Mouse (Mus musculus): ENCODE data around the gene Cdh22. TPM values are rescaled to one million over a fixed set of nuclear protein-coding genes. Genes with fewer than 3 reads are reported as not detected.

Gene Cdh22
- polyA plus RNA-seq, 1 experiment from 2014 or later: 0.79 TPM

DNA sequence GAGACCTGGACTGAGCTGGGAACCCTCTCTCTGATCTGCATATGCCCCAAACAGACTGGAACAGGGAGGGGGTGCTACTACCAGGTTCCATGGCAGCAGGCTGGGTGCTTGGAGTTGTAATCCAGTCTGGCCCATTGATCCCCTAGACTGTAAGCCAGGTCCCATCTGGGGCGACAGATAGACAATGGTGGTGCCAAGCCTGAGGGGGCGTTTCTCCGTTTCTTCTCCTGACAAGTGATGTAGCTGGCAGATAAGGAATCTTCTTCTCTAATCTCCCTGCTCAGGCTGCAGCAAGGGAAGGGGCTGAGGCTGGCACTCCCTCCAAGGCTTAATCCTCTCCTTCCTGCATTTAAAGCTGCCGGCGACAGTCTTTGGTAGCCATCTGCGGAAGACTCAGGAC lies 37.1 kb downstream of the Cdh22 start:
- Histone ChIP-seq H3K4me3 (no peak overlapping the region), H3K27me3 (peaks cover 72% of the 10 kb centered on the region), H3K9me3 (no peaks in the 10 kb centered on the region), H3K36me3 (no peaks in the 10 kb centered on the region), H3K4me2 (replicated peaks) (no peak overlapping the region), H3K9ac (no peak overlapping the region), H3K4me1 (peaks cover 39% of the 10 kb centered on the region), H3K27ac (no peak overlapping the region)
- no peak for ATAC-seq (ENCODE audit: low FRiP score, low read depth)
- 57% methylated on average over 6 of the region's 6 CpGs for WGBS

DNA sequence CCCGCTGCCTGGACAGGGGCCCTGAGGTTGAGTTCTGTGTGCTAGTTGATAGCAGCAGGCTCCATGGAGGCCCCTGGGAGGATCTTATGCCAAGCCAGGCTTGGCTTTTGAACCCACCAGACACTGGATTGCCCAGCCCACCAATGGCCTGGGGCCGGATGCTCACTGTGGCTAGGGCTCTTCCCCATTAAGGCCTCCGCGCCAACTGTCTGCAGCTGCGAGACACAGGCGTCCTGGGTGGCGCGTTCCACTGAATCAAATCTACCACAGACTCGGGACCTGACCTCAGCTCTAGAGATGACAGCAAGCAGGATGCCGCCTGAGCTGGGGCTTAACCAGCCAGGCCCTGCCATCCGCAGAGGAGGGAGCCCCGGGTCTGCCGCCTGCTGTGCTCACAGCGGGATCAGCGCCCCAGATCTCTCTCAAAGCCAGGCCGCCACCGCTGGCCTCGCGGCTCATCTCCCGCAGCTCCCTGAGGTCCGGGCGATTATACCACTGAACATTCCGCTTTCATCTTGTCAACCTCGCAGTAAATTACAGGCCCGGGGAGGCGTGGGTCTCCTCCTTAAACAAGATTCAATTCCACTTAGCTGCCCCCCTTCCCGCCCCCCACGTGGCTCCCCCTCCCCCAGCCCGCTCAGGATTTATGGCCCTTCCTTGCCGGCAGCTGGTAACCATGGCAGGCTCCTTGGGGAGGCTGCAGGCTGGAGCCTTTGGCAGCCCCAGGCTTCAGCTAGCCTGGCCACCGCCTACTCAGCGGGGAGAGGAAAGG lies 39.1 kb downstream of the Cdh22 start:
- no peak overlapping the region for H3K27ac ChIP-seq
- peaks cover 20% of the 10 kb centered on the region for H3K4me1 ChIP-seq
- no peaks in the 10 kb centered on the region for H3K36me3 ChIP-seq
- peaks cover 78% of the 10 kb centered on the region for H3K27me3 ChIP-seq
- WGBS: 2% methylated on average over 32 of the region's 32 CpGs
- H3K9me3 ChIP-seq: no peaks in the 10 kb centered on the region
- peak; percentile 53 for ATAC-seq (ENCODE audit: low FRiP score, low read depth)
- H3K9ac ChIP-seq: peak overlapping the region; percentile 36
- peak overlapping the region; percentile 56 for H3K4me2 ChIP-seq (replicated peaks)
- H3K4me3 ChIP-seq: peak overlapping the region; percentile 20

DNA sequence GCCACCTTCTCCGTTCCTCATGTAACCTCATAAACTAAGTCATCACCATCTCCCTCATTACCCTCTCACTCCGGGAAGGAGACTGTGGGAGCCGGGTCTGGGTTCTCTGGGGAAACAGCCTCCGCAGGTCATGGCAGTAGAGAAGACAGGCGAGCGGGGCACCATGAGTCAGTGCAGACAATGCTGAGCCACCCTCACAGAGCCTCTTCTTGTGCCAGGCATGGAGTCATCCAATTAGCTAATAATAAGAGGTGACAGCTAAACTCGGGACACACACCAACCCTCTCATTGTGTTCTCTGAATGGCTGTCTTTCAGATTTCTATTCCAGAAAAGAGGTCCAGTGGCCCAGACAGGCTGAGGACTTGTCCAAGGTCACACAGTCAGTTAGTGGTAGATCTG lies 43.2 kb downstream of the Cdh22 start:
- Histone ChIP-seq H3K27ac (no peak overlapping the region), H3K4me2 (replicated peaks) (no peak overlapping the region), H3K27me3 (peaks cover 79% of the 10 kb centered on the region), H3K9ac (no peak overlapping the region), H3K4me3 (no peak overlapping the region), H3K4me1 (peaks cover 17% of the 10 kb centered on the region), H3K9me3 (no peaks in the 10 kb centered on the region), H3K36me3 (no peaks in the 10 kb centered on the region)
- no peak for ATAC-seq (ENCODE audit: low FRiP score, low read depth)
- 43% methylated on average over 7 of the region's 7 CpGs for WGBS

DNA sequence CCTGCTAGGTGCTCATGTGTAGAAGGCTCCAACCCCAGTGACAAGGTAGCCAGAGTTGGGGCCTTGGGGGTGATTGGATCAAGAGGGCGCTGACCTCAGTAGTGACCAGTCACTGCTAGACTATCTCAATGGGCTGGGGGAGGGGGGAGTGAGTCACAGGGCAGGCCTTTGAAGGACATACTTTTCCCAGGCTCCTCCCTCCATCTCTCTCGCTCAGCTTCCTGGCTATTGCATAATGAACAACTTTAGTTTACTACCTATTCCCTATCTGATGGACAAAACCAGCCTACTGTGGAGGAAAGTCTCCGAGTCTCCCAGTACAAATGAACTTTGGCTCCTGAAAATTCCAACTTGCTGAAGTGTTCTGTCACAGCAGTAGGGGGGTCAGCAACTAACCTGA lies 45.1 kb downstream of the Cdh22 start:
- 48% methylated on average over 3 of the region's 3 CpGs for WGBS
- Histone ChIP-seq H3K4me2 (replicated peaks) (no peak overlapping the region), H3K36me3 (no peaks in the 10 kb centered on the region), H3K9ac (no peak overlapping the region), H3K9me3 (no peaks in the 10 kb centered on the region), H3K4me1 (0 out of 2 replicates have a peak, but pooled peaks cover under 1% of the 10 kb centered on the region), H3K27me3 (peaks cover 75% of the 10 kb centered on the region), H3K4me3 (no peak overlapping the region), H3K27ac (no peak overlapping the region)
- ATAC-seq (ENCODE audit: low FRiP score, low read depth): no peak

DNA sequence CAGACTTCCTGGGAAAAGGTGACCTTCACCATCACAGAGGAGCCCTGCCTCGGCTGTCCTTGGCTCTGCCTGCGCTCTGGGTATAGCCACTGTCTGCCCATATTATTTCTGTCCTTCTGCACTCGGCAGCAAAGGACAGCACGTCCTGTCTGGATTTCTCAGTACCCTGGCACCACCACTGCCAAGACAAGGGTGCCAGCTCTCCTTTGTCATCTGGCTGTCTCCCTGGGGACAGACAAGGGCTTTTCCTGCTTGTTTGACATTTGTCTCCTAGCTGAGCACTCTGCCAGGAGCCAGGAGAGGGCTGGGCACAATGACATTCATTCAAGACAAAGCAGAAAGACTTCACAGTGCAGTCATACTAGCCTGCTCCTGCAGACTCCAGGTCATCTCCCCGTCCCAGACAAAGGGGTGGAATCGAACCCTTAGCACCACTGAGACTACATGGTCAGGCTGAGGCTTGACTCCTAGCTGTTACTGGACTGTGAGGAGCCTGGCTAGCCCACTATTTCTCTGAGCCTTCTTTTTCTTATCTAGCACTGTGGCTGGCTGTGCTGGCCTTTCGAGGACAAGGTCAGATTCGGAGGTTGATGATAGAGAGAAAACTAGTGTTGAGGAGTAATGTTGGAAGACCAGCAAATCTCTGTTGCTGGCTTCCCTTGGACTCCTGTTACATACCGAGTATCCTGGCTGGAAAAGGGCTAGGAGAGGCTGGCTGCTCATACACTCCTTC lies 46.8 kb downstream of the Cdh22 start:
- Histone ChIP-seq H3K27me3 (peaks cover 70% of the 10 kb centered on the region), H3K9me3 (no peaks in the 10 kb centered on the region), H3K4me3 (no peak overlapping the region), H3K36me3 (no peaks in the 10 kb centered on the region), H3K9ac (no peak overlapping the region), H3K4me1 (peaks cover 18% of the 10 kb centered on the region), H3K4me2 (replicated peaks) (no peak overlapping the region), H3K27ac (no peak overlapping the region)
- WGBS: 78% methylated on average over 9 of the region's 9 CpGs
- ATAC-seq (ENCODE audit: low FRiP score, low read depth): no peak

DNA sequence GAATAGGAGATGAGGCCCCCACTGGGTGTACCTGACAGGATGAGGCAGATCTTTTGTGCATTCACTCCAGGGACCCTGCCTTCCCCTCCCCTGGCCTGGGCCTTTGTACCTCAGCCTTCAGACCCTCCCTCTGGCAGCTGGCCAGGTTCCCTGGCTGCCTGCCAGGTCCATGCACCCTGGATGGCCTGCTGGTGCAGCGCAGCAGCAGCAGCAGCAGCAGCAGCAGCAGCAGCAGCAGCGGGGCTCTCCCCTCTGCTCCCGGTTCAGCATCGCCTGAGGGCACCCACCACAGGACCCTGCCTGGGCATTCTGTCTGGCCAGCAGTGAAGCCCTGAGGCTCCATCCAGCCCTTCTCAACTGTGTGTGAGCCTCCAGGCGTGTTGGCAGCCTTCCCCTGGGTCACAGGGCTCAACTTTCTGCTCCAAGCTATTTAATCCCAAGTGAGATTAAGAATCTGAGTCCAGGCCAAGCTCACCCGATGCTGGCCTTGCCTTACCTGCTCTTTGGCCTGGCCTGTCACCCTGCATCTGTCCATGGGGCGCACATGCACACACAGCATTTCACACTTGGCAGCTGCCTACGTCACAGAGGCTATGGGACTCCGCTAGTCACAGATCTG lies 50.5 kb downstream of the Cdh22 start:
- Histone ChIP-seq H3K4me3 (no peak overlapping the region), H3K27me3 (peaks cover 73% of the 10 kb centered on the region), H3K36me3 (no peaks in the 10 kb centered on the region), H3K4me2 (replicated peaks) (0 out of 2 replicates have a peak overlapping the region, but pooled peaks have one; percentile 17), H3K4me1 (peaks cover 40% of the 10 kb centered on the region), H3K9ac (peak overlapping the region; percentile 50), H3K27ac (no peak overlapping the region), H3K9me3 (no peaks in the 10 kb centered on the region)
- WGBS: 31% methylated on average over 9 of the region's 9 CpGs
- peak; percentile 66 for ATAC-seq (ENCODE audit: low FRiP score, low read depth)

DNA sequence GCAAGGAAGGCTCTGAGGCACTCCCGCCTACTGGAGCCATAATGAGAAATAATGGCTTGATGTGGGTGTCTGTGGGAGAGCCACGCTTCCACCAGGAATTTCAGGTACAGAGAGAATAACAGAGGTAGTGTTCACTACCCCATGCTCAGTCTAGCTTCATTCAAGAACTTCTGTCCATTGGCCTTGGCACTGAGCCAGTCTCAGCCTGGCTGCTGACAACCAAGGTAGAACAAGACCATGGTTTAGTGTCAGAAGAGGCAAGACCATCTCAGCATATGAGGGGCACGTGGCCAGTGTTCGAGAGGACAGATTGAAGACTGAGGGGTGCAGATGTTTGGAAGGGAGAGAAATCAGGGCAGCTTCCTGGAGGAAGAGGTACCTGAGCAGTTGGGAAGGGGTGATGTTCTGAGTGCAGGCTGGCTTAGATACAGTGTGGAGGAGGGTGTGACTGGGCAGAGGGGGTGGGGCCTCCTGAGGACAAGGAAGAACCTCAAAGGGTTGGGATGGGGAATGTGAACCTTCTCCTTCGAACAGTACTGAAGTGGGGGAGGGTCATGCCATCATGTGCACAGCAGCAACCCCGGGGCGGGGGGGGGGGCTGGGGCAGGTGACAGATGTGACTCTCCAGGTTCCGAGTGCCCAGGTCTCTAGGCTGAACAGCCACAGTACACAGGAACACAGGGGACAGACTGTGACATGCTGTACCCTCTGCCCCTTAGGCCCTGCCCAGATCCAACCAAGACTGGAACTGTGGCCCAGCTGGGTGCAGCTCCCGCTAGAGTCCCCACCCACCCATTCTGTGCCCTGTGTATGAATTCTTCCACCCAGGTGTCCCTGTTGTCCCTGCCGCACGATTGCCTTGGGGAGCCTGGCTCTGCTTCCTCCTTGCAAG lies 52.3 kb downstream of the Cdh22 start:
- peak; percentile 34; the same call in 1 of the 2 replicates for ATAC-seq (ENCODE audit: low FRiP score, low read depth)
- Histone ChIP-seq H3K4me1 (peaks cover 40% of the 10 kb centered on the region), H3K27ac (no peak overlapping the region), H3K4me3 (no peak overlapping the region), H3K4me2 (replicated peaks) (0 out of 2 replicates have a peak overlapping the region, but pooled peaks have one; percentile 23), H3K27me3 (peaks cover 74% of the 10 kb centered on the region), H3K9me3 (no peaks in the 10 kb centered on the region), H3K36me3 (no peaks in the 10 kb centered on the region), H3K9ac (0 out of 2 replicates have a peak overlapping the region, but pooled peaks have one; percentile 19)
- WGBS: 39% methylated on average over 10 of the region's 11 CpGs

DNA sequence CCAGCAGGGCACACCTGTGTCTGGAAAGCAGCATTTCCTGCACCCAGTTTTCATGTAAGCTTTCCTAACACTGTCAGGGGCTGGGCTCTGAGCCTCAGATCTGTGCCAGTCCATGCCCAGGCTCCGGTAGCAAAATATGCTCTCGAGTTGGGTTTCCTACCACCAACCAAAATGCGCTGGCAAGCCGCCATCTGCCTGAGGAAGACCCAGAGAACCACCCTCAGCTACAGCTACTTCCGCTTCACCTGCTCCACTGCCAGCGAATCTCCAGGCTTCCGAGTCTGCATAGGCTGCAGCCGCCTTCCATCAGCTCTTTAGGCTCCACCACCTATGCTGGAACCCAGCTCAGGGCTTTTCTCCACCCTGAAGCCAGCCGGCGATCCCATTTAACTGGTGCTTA lies 55.4 kb downstream of the Cdh22 start:
- WGBS: 45% methylated on average over 10 of the region's 10 CpGs
- H3K4me1 ChIP-seq: peaks cover 48% of the 10 kb centered on the region
- H3K9me3 ChIP-seq: no peaks in the 10 kb centered on the region
- no peak overlapping the region for H3K4me2 ChIP-seq (replicated peaks)
- H3K4me3 ChIP-seq: no peak overlapping the region
- H3K27ac ChIP-seq: no peak overlapping the region
- H3K27me3 ChIP-seq: peaks cover 88% of the 10 kb centered on the region
- no peak overlapping the region for H3K9ac ChIP-seq
- H3K36me3 ChIP-seq: no peaks in the 10 kb centered on the region
- ATAC-seq (ENCODE audit: low FRiP score, low read depth): no peak

DNA sequence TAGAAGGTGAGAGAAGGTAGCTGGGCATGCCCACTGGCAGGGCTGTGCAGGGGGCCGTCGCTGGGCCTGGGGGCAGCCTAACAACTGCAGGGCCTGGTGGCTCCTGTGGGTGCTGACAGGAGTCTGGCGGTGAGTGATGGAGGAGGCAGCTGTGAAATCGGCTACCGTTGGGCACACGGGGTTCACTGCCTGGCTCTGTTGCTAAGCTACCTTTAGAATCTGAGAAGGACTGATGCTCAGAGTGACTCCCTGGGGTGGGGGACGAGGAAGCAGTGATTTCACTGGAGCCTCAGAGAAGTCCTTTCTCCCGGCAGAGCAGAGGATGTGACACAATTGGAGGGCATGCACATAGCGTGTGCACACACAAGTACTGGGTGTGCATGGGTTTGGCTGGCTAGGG lies 57.7 kb downstream of the Cdh22 start:
- no peak for ATAC-seq (ENCODE audit: low FRiP score, low read depth)

DNA sequence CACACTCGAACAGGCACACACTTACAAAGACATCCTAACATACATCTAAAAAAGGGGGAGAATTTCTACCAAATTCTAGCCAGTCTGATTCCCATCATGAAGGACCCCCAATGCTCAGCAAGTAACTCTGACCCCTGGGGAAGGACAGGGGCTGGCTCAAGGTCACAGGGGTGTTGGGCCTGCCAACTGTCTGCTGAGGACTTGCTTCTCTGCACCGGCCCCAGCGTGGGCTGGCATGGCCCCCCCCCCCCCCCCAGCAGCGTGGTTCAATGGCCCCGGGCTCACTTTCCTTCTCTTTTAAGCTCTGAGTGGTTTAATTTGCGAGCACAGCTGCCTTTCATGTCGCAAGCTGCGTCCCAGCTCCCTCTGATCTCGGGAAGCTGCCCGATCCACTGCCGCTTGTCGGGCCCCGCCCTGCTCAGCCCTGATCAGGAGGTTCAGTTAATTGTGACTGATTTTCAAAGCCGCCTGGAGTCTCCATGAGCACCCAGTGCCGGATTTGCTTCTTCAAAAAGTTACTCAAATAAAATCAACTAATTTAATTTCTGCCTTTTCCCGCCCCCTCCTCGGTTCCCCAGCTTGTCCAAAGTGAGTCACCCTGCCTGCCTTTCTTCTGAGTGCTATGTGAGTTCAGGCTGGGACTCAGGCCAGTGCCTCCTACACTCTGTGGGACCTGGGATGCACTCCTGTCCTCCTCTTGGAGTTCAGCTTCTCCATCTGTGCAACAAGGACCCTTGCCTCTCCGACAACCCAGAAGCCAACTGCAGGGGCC lies 67.8 kb downstream of the Cdh22 start:
- ATAC-seq (ENCODE audit: low FRiP score, low read depth): no peak
- Histone ChIP-seq H3K9ac (no peak overlapping the region), H3K9me3 (no peaks in the 10 kb centered on the region), H3K36me3 (no peaks in the 10 kb centered on the region), H3K4me2 (replicated peaks) (no peak overlapping the region), H3K27ac (no peak overlapping the region), H3K4me1 (peaks cover 12% of the 10 kb centered on the region), H3K4me3 (no peak overlapping the region), H3K27me3 (peaks cover 99% of the 10 kb centered on the region)
- WGBS: 8% methylated on average over 18 of the region's 18 CpGs

More for the DNA sequence above, 57.7 kb downstream of the Cdh22 start:
- peaks cover 30% of the 10 kb centered on the region for H3K4me1 ChIP-seq
- peaks cover 91% of the 10 kb centered on the region for H3K27me3 ChIP-seq
- WGBS: 11% methylated on average over 9 of the region's 9 CpGs
- no peak overlapping the region for H3K4me2 ChIP-seq (replicated peaks)
- no peak overlapping the region for H3K27ac ChIP-seq
- no peak overlapping the region for H3K9ac ChIP-seq
- no peak overlapping the region for H3K4me3 ChIP-seq
- no peaks in the 10 kb centered on the region for H3K9me3 ChIP-seq
- H3K36me3 ChIP-seq: no peaks in the 10 kb centered on the region

DNA sequence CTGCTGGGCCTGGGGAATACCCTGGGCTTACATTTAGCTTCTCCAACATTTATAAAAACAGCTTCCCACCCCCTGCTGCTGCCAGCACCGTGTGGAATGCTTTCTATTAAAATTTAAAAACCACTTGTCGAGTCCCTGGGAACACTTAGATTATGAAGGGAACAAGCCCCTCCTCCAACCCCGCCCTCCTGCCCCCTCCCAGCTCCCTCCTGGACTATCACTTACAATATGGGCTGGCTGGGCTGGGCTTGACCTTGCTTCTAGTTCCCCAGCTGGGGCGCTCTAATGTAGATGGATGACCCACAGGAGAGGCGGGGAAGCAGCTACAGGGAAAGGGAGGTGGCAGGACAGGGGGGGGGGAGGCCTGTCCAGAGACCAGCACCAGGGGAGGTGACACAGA lies 72.4 kb downstream of the Cdh22 start:
- no peak overlapping the region for H3K4me3 ChIP-seq
- no peak overlapping the region for H3K9ac ChIP-seq
- no peak overlapping the region for H3K27ac ChIP-seq
- H3K27me3 ChIP-seq: peaks cover 68% of the 10 kb centered on the region
- H3K4me1 ChIP-seq: peaks cover 11% of the 10 kb centered on the region
- no peak overlapping the region for H3K4me2 ChIP-seq (replicated peaks)
- H3K36me3 ChIP-seq: no peaks in the 10 kb centered on the region
- WGBS: 6% methylated on average over 5 of the region's 5 CpGs
- no peaks in the 10 kb centered on the region for H3K9me3 ChIP-seq
- no peak for ATAC-seq (ENCODE audit: low FRiP score, low read depth)

All from limb, embryonic 13.5 days (tissue).